8 mouse cellular contexts compared by ENCODE assay signal in the genomic region with DNA sequence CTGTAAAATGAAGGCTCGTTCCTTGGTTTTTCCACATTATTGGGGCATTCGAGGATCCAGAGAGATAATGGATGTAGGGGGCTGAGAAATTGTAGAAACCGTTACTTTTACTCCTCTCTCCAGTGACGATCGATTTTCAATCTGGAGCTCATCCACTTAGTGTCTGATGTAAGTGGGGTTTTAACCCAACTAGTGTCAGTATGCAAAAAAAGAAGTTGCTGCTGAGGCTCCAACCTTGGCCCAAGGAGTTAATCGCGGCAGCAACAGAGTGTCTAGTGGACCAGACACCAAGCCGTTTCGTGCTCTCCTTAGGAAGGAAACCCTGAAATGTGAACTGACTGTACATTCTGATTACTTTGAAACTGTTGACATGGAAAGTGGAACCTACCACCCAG. TPM values are rescaled to one million over a fixed set of nuclear protein-coding genes. Genes with fewer than 3 reads are reported as not detected.
A peak's percentile ranks its signal among the peaks of the same experiment; 100 is the strongest.
DNase-seq lines count a peak whose midpoint lies in the region; ATAC-seq lines count a peak whose summit lies in the region.

No protein-coding gene starts in this region.

- no peaks in the 10 kb centered on the region for H3K9me3 ChIP-seq in erythroblast, embryonic 14.5 days (ENCODE audit: control insufficient read depth, low read length)
- no peaks in the 10 kb centered on the region for H3K9me3 ChIP-seq in forebrain, embryonic 11.5 days (ENCODE audit: control insufficient read depth, low read length)
- H3K9me3 ChIP-seq in liver, embryonic 13.5 days (replicated peaks): no peaks in the 10 kb centered on the region

- H3K27ac ChIP-seq in forebrain, embryonic 11.5 days (ENCODE audit: low read depth, low read length): peak overlapping the region; percentile 74; the same call in 1 of the 2 replicates
- peak overlapping the region; percentile 82 for H3K27ac ChIP-seq in liver, embryonic 13.5 days

- 5% methylated on average over 9 of the region's 9 CpGs for WGBS in forebrain, embryonic 11.5 days
- WGBS in liver, embryonic 13.5 days (ENCODE audit: insufficient replicate concordance): 2% methylated on average over 9 of the region's 9 CpGs

- peak overlapping the region; percentile 62 for H3K4me2 ChIP-seq in forebrain, embryonic 11.5 days (ENCODE audit: low read depth, low read length, severe bottlenecking)
- H3K4me2 ChIP-seq in liver, embryonic 13.5 days: peak overlapping the region; percentile 87

- peak; percentile 56 for DNase-seq in 416B (ENCODE audit: low read depth)
- DNase-seq in forebrain, embryonic 11.5 days (ENCODE audit: low spot score): no peak
- DNase-seq in liver, embryonic 13.5 days: no peak
- DNase-seq in adrenal gland, adult 18-20 months (ENCODE audit: low spot score in 2 of 2): no peak
- DNase-seq in right cerebral cortex, postnatal 4 days: no peak
- DNase-seq in layer of hippocampus, adult 11-12 months (ENCODE audit: low spot score): no peak

- peak overlapping the region; percentile 77 for H3K9ac ChIP-seq in forebrain, embryonic 11.5 days (ENCODE audit: low read length)
- peak overlapping the region; percentile 88 for H3K9ac ChIP-seq in liver, embryonic 13.5 days

- peak overlapping the region; percentile 81 for H3K4me3 ChIP-seq in erythroblast, embryonic 14.5 days (replicated peaks)
- H3K4me3 ChIP-seq in forebrain, embryonic 11.5 days (ENCODE audit: low read depth, low read length): peak overlapping the region; percentile 69
- H3K4me3 ChIP-seq in liver, embryonic 13.5 days (replicated peaks): peak overlapping the region; percentile 81

- H3K36me3 ChIP-seq in erythroblast, embryonic 14.5 days (ENCODE audit: control insufficient read depth): peaks cover 42% of the 10 kb centered on the region
- peaks cover 2% of the 10 kb centered on the region; the same call in 1 of the 2 replicates for H3K36me3 ChIP-seq in forebrain, embryonic 11.5 days (ENCODE audit: control insufficient read depth, insufficient read depth, low read length)
- H3K36me3 ChIP-seq in liver, embryonic 13.5 days: peaks cover 30% of the 10 kb centered on the region

- no peak for ATAC-seq in erythroblast, adult 5-6 weeks (replicated peaks; ENCODE audit: low FRiP score, poor library complexity, severe bottlenecking)
- no peak for ATAC-seq in forebrain, embryonic 11.5 days (replicated peaks; ENCODE audit: low FRiP score)
- no peak for ATAC-seq in liver, embryonic 13.5 days (ENCODE audit: low read depth)

- H3K27me3 ChIP-seq in erythroblast, embryonic 14.5 days (ENCODE audit: control insufficient read depth): no peaks in the 10 kb centered on the region
- no peaks in the 10 kb centered on the region; the same call in 1 of the 2 replicates for H3K27me3 ChIP-seq in forebrain, embryonic 11.5 days (ENCODE audit: control insufficient read depth, insufficient read depth, low read length)
- H3K27me3 ChIP-seq in liver, embryonic 13.5 days: no peaks in the 10 kb centered on the region

- peaks cover 83% of the 10 kb centered on the region for H3K4me1 ChIP-seq in erythroblast, embryonic 14.5 days (ENCODE audit: control insufficient read depth)
- H3K4me1 ChIP-seq in forebrain, embryonic 11.5 days (replicated peaks; ENCODE audit: control insufficient read depth, insufficient read depth, low read length): peaks cover 18% of the 10 kb centered on the region; the same call in 1 of the 2 replicates
- peaks cover 75% of the 10 kb centered on the region for H3K4me1 ChIP-seq in liver, embryonic 13.5 days (replicated peaks)

RNA-seq across cellular contexts. Expression of gene Ccdc107, which starts 1.1 kb away (rescaled TPM):
- 10.5 and 12.4 TPM in 2 replicates for polyA plus RNA-seq in erythroblast, embryonic 14.5 days (2012)
- 4.6 and 17.1 TPM in 2 replicates for total RNA-seq in erythroblast, adult 5-6 weeks (2015; ENCODE audit: low replicate concordance)
- 5.2 and 36.1 TPM in 2 replicates for total RNA-seq in erythroblast, adult 5-6 weeks (2017; ENCODE audit: low replicate concordance)
- 50.3 and 54.3 TPM in 2 replicates for polyA plus RNA-seq in forebrain, embryonic 11.5 days (2014; fragmentation: Nextera tagmentation; extraction: Ambion mirVana)
- 34.2 and 34.3 TPM in 2 replicates for polyA plus RNA-seq in liver, embryonic 13.5 days (2015; fragmentation: Nextera tagmentation; extraction: Ambion mirVana)
- 10 to 100 TPM; 49.7 to 58.0 TPM for total RNA-seq in adrenal gland, adult 18-20 months (2021)

RNA-seq across cellular contexts. Expression of gene Arhgef39, which starts 5.7 kb away (rescaled TPM):
- 9.4 and 10.5 TPM in 2 replicates for polyA plus RNA-seq in erythroblast, embryonic 14.5 days (2012)
- total RNA-seq in erythroblast, adult 5-6 weeks (2015; ENCODE audit: low replicate concordance): 22.4 and 40.9 TPM in 2 replicates
- 18.0 and 29.2 TPM in 2 replicates for total RNA-seq in erythroblast, adult 5-6 weeks (2017; ENCODE audit: low replicate concordance)
- polyA plus RNA-seq in forebrain, embryonic 11.5 days (2014; fragmentation: Nextera tagmentation; extraction: Ambion mirVana): 55.3 and 61.1 TPM in 2 replicates
- polyA plus RNA-seq in liver, embryonic 13.5 days (2015; fragmentation: Nextera tagmentation; extraction: Ambion mirVana): 29.4 and 35.8 TPM in 2 replicates
- total RNA-seq in adrenal gland, adult 18-20 months (2021): 1 to 10 TPM; 1.1 to 1.9 TPM

RNA-seq across cellular contexts. Expression of gene Sit1, which starts 10.3 kb away (rescaled TPM):
- polyA plus RNA-seq in erythroblast, embryonic 14.5 days (2012): not detected in 2 replicates
- total RNA-seq in erythroblast, adult 5-6 weeks (2015; ENCODE audit: low replicate concordance): not detected in 2 replicates
- total RNA-seq in erythroblast, adult 5-6 weeks (2017; ENCODE audit: low replicate concordance): not detected in 2 replicates
- not detected in 2 replicates for polyA plus RNA-seq in forebrain, embryonic 11.5 days (2014; fragmentation: Nextera tagmentation; extraction: Ambion mirVana)
- not detected in 2 replicates for polyA plus RNA-seq in liver, embryonic 13.5 days (2015; fragmentation: Nextera tagmentation; extraction: Ambion mirVana)
- under 1 TPM in 1 of 2 experiments, not detected in 1; 0.38 TPM for total RNA-seq in adrenal gland, adult 18-20 months (2021)

RNA-seq across cellular contexts. Expression of gene Car9, which starts 12.9 kb away (rescaled TPM):
- not detected in 2 replicates for polyA plus RNA-seq in erythroblast, embryonic 14.5 days (2012)
- total RNA-seq in erythroblast, adult 5-6 weeks (2015; ENCODE audit: low replicate concordance): 0.63 TPM in 1 of 2 replicates, not detected in the other
- 0.56 and 0.77 TPM in 2 replicates for total RNA-seq in erythroblast, adult 5-6 weeks (2017; ENCODE audit: low replicate concordance)
- polyA plus RNA-seq in forebrain, embryonic 11.5 days (2014; fragmentation: Nextera tagmentation; extraction: Ambion mirVana): 0.52 and 0.87 TPM in 2 replicates
- polyA plus RNA-seq in liver, embryonic 13.5 days (2015; fragmentation: Nextera tagmentation; extraction: Ambion mirVana): 0.85 and 1.0 TPM in 2 replicates
- total RNA-seq in adrenal gland, adult 18-20 months (2021): under 1 TPM; 0.56 to 0.61 TPM

RNA-seq across cellular contexts. Expression of gene Tpm2, which starts 29.7 kb away (rescaled TPM):
- 0.13 TPM in 1 of 2 replicates, not detected in the other for polyA plus RNA-seq in erythroblast, embryonic 14.5 days (2012)
- not detected in 2 replicates for total RNA-seq in erythroblast, adult 5-6 weeks (2015; ENCODE audit: low replicate concordance)
- 3.3 and 4.9 TPM in 2 replicates for total RNA-seq in erythroblast, adult 5-6 weeks (2017; ENCODE audit: low replicate concordance)
- polyA plus RNA-seq in forebrain, embryonic 11.5 days (2014; fragmentation: Nextera tagmentation; extraction: Ambion mirVana): 46.7 and 52.7 TPM in 2 replicates
- polyA plus RNA-seq in liver, embryonic 13.5 days (2015; fragmentation: Nextera tagmentation; extraction: Ambion mirVana): 28.8 and 31.9 TPM in 2 replicates
- total RNA-seq in adrenal gland, adult 18-20 months (2021): 10 to 100 TPM; 33.4 to 61.7 TPM
